Mouse (Mus musculus): ENCODE data around the gene Col6a5. TPM values are rescaled to one million over a fixed set of nuclear protein-coding genes. Genes with fewer than 3 reads are reported as not detected.

Gene Col6a5
- polyA plus RNA-seq, 1 experiment from 2014 or later = 0.19 TPM

- H3K9me3 ChIP-seq (replicated peaks; ENCODE audit: control insufficient read depth, low read length) = no peaks in the 10 kb centered on the region
- H3K4me3 ChIP-seq (ENCODE audit: low read depth, low read length) = no peak overlapping the region
- H3K27ac ChIP-seq (ENCODE audit: low read length) = no peak overlapping the region
- H3K9ac ChIP-seq (ENCODE audit: low read depth, low read length) = no peak overlapping the region
- no peaks in the 10 kb centered on the region for H3K4me1 ChIP-seq (ENCODE audit: control insufficient read depth, low read depth, low read length)
- H3K4me2 ChIP-seq (ENCODE audit: low read depth, low read length) = no peak overlapping the region
- H3K27me3 ChIP-seq (ENCODE audit: control insufficient read depth, insufficient read depth, low read depth, low read length) = no peaks in the 10 kb centered on the region
- no peak for ATAC-seq (ENCODE audit: low read depth)
- no peaks in the 10 kb centered on the region for H3K36me3 ChIP-seq (ENCODE audit: control insufficient read depth, insufficient read depth)
- 60% methylated on average over 6 of the region's 6 CpGs for WGBS (ENCODE audit: insufficient replicate concordance)
Observed at GRCm38 (mm10) chr9:105933816-105934215, 26.6 kb downstream of the Col6a5 start.

- WGBS (ENCODE audit: insufficient replicate concordance) = 59% methylated on average over 4 of the region's 4 CpGs
- Histone ChIP-seq H3K27ac (ENCODE audit: low read length) (no peak overlapping the region), H3K36me3 (ENCODE audit: control insufficient read depth, insufficient read depth) (no peaks in the 10 kb centered on the region), H3K9me3 (replicated peaks; ENCODE audit: control insufficient read depth, low read length) (no peaks in the 10 kb centered on the region), H3K27me3 (ENCODE audit: control insufficient read depth, insufficient read depth, low read depth, low read length) (no peaks in the 10 kb centered on the region), H3K4me1 (ENCODE audit: control insufficient read depth, low read depth, low read length) (no peaks in the 10 kb centered on the region), H3K4me2 (ENCODE audit: low read depth, low read length) (no peak overlapping the region), H3K9ac (ENCODE audit: low read depth, low read length) (no peak overlapping the region), H3K4me3 (ENCODE audit: low read depth, low read length) (no peak overlapping the region)
- no peak for ATAC-seq (ENCODE audit: low read depth)
Observed at GRCm38 (mm10) chr9:105929287-105929686, 31.2 kb downstream of the Col6a5 start.

GRCm38 (mm10) chr9:105928406-105929071 lies 31.9 kb downstream of the Col6a5 start:
- no peaks in the 10 kb centered on the region for H3K4me1 ChIP-seq (ENCODE audit: control insufficient read depth, low read depth, low read length)
- no peaks in the 10 kb centered on the region for H3K9me3 ChIP-seq (replicated peaks; ENCODE audit: control insufficient read depth, low read length)
- no peak overlapping the region for H3K4me2 ChIP-seq (ENCODE audit: low read depth, low read length)
- H3K9ac ChIP-seq (ENCODE audit: low read depth, low read length) = no peak overlapping the region
- ATAC-seq (ENCODE audit: low read depth) = no peak
- H3K27me3 ChIP-seq (ENCODE audit: control insufficient read depth, insufficient read depth, low read depth, low read length) = no peaks in the 10 kb centered on the region
- H3K27ac ChIP-seq (ENCODE audit: low read length) = no peak overlapping the region
- WGBS (ENCODE audit: insufficient replicate concordance) = 58% methylated on average over 6 of the region's 6 CpGs
- H3K4me3 ChIP-seq (ENCODE audit: low read depth, low read length) = no peak overlapping the region
- no peaks in the 10 kb centered on the region for H3K36me3 ChIP-seq (ENCODE audit: control insufficient read depth, insufficient read depth)

GRCm38 (mm10) chr9:105923659-105924058 lies 36.8 kb downstream of the Col6a5 start:
- 38% methylated on average over 2 of the region's 2 CpGs for WGBS (ENCODE audit: insufficient replicate concordance)
- no peaks in the 10 kb centered on the region for H3K27me3 ChIP-seq (ENCODE audit: control insufficient read depth, insufficient read depth, low read depth, low read length)
- no peak for ATAC-seq (ENCODE audit: low read depth)
- no peak overlapping the region for H3K9ac ChIP-seq (ENCODE audit: low read depth, low read length)
- no peak overlapping the region for H3K4me2 ChIP-seq (ENCODE audit: low read depth, low read length)
- H3K4me3 ChIP-seq (ENCODE audit: low read depth, low read length) = no peak overlapping the region
- no peaks in the 10 kb centered on the region for H3K4me1 ChIP-seq (ENCODE audit: control insufficient read depth, low read depth, low read length)
- no peak overlapping the region for H3K27ac ChIP-seq (ENCODE audit: low read length)
- H3K36me3 ChIP-seq (ENCODE audit: control insufficient read depth, insufficient read depth) = no peaks in the 10 kb centered on the region
- H3K9me3 ChIP-seq (replicated peaks; ENCODE audit: control insufficient read depth, low read length) = no peaks in the 10 kb centered on the region

- no peaks in the 10 kb centered on the region for H3K27me3 ChIP-seq (ENCODE audit: control insufficient read depth, insufficient read depth, low read depth, low read length)
- ATAC-seq (ENCODE audit: low read depth) = no peak
- no peak overlapping the region for H3K9ac ChIP-seq (ENCODE audit: low read depth, low read length)
- H3K36me3 ChIP-seq (ENCODE audit: control insufficient read depth, insufficient read depth) = no peaks in the 10 kb centered on the region
- H3K4me2 ChIP-seq (ENCODE audit: low read depth, low read length) = no peak overlapping the region
- no peaks in the 10 kb centered on the region for H3K9me3 ChIP-seq (replicated peaks; ENCODE audit: control insufficient read depth, low read length)
- H3K4me3 ChIP-seq (ENCODE audit: low read depth, low read length) = no peak overlapping the region
- no peak overlapping the region for H3K27ac ChIP-seq (ENCODE audit: low read length)
- 18% methylated on average over 4 of the region's 4 CpGs for WGBS (ENCODE audit: insufficient replicate concordance)
- H3K4me1 ChIP-seq (ENCODE audit: control insufficient read depth, low read depth, low read length) = no peaks in the 10 kb centered on the region
Observed at GRCm38 (mm10) chr9:105915186-105915585, 45.3 kb downstream of the Col6a5 start.

GRCm38 (mm10) chr9:105910166-105910565 lies 50.3 kb downstream of the Col6a5 start:
- no peak overlapping the region for H3K4me3 ChIP-seq (ENCODE audit: low read depth, low read length)
- no peak overlapping the region for H3K4me2 ChIP-seq (ENCODE audit: low read depth, low read length)
- H3K27me3 ChIP-seq (ENCODE audit: control insufficient read depth, insufficient read depth, low read depth, low read length) = no peaks in the 10 kb centered on the region
- no peak overlapping the region for H3K9ac ChIP-seq (ENCODE audit: low read depth, low read length)
- H3K4me1 ChIP-seq (ENCODE audit: control insufficient read depth, low read depth, low read length) = no peaks in the 10 kb centered on the region
- H3K9me3 ChIP-seq (replicated peaks; ENCODE audit: control insufficient read depth, low read length) = no peaks in the 10 kb centered on the region
- ATAC-seq (ENCODE audit: low read depth) = no peak
- no peak overlapping the region for H3K27ac ChIP-seq (ENCODE audit: low read length)
- H3K36me3 ChIP-seq (ENCODE audit: control insufficient read depth, insufficient read depth) = no peaks in the 10 kb centered on the region
- 53% methylated on average over 2 of the region's 2 CpGs for WGBS (ENCODE audit: insufficient replicate concordance)

GRCm38 (mm10) chr9:105909352-105909751 lies 51.1 kb downstream of the Col6a5 start:
- no peak overlapping the region for H3K9ac ChIP-seq (ENCODE audit: low read depth, low read length)
- H3K36me3 ChIP-seq (ENCODE audit: control insufficient read depth, insufficient read depth) = no peaks in the 10 kb centered on the region
- no peaks in the 10 kb centered on the region for H3K4me1 ChIP-seq (ENCODE audit: control insufficient read depth, low read depth, low read length)
- H3K27me3 ChIP-seq (ENCODE audit: control insufficient read depth, insufficient read depth, low read depth, low read length) = no peaks in the 10 kb centered on the region
- no peak overlapping the region for H3K4me3 ChIP-seq (ENCODE audit: low read depth, low read length)
- no peak overlapping the region for H3K27ac ChIP-seq (ENCODE audit: low read length)
- 66% methylated on average over 2 of the region's 2 CpGs for WGBS (ENCODE audit: insufficient replicate concordance)
- no peak overlapping the region for H3K4me2 ChIP-seq (ENCODE audit: low read depth, low read length)
- no peaks in the 10 kb centered on the region for H3K9me3 ChIP-seq (replicated peaks; ENCODE audit: control insufficient read depth, low read length)
- no peak for ATAC-seq (ENCODE audit: low read depth)

- ATAC-seq (ENCODE audit: low read depth) = no peak
- Histone ChIP-seq H3K4me1 (ENCODE audit: control insufficient read depth, low read depth, low read length) (no peaks in the 10 kb centered on the region), H3K9me3 (replicated peaks; ENCODE audit: control insufficient read depth, low read length) (no peaks in the 10 kb centered on the region), H3K27ac (ENCODE audit: low read length) (no peak overlapping the region), H3K27me3 (ENCODE audit: control insufficient read depth, insufficient read depth, low read depth, low read length) (no peaks in the 10 kb centered on the region), H3K4me2 (ENCODE audit: low read depth, low read length) (no peak overlapping the region), H3K4me3 (ENCODE audit: low read depth, low read length) (no peak overlapping the region), H3K36me3 (ENCODE audit: control insufficient read depth, insufficient read depth) (no peaks in the 10 kb centered on the region), H3K9ac (ENCODE audit: low read depth, low read length) (no peak overlapping the region)
- 59% methylated on average over 6 of the region's 6 CpGs for WGBS (ENCODE audit: insufficient replicate concordance)
Observed at GRCm38 (mm10) chr9:105907411-105907810, 53.0 kb downstream of the Col6a5 start.

GRCm38 (mm10) chr9:105887521-105887920 lies 72.9 kb downstream of the Col6a5 start:
- Histone ChIP-seq H3K27ac (ENCODE audit: low read length) (no peak overlapping the region), H3K27me3 (ENCODE audit: control insufficient read depth, insufficient read depth, low read depth, low read length) (no peaks in the 10 kb centered on the region), H3K4me3 (ENCODE audit: low read depth, low read length) (no peak overlapping the region), H3K9me3 (replicated peaks; ENCODE audit: control insufficient read depth, low read length) (no peaks in the 10 kb centered on the region), H3K36me3 (ENCODE audit: control insufficient read depth, insufficient read depth) (no peaks in the 10 kb centered on the region), H3K4me1 (ENCODE audit: control insufficient read depth, low read depth, low read length) (no peaks in the 10 kb centered on the region), H3K9ac (ENCODE audit: low read depth, low read length) (no peak overlapping the region), H3K4me2 (ENCODE audit: low read depth, low read length) (no peak overlapping the region)
- 17% methylated on average over 2 of the region's 2 CpGs for WGBS (ENCODE audit: insufficient replicate concordance)
- no peak for ATAC-seq (ENCODE audit: low read depth)

All from liver, embryonic 16.5 days (tissue).